In genomic region chr3:122943387-122943890, GRCm38 (mm10) we compare ENCODE assay signal across 33 mouse cellular contexts. TPM values are rescaled to one million over a fixed set of nuclear protein-coding genes. Genes with fewer than 3 reads are reported as not detected.
DNase-seq lines count a peak whose midpoint lies in the region; ATAC-seq and TF ChIP-seq lines count a peak whose summit lies in the region.
"Had no signal": no experiment of that assay in that cellular context is flagged by ENCODE, and none has a peak within 500 bp of the region (broad histone marks: within the 10 kb centered on the region; RNA-seq: fewer than 3 reads in every experiment).

No protein-coding gene starts in this region.

- H3K4me3 ChIP-seq in layer of hippocampus, adult 2 months = no peak overlapping the region
- H3K4me3 ChIP-seq in embryonic fibroblast, embryonic 13.5 days (ENCODE audit: insufficient read depth, low read length) = no peak overlapping the region
- H3K4me3 ChIP-seq: embryonic facial prominence, embryonic 10.5 days; heart, embryonic 10.5 days; intestine, embryonic 15.5 days; left cerebral cortex, adult 2 months; limb, embryonic 10.5 days; midbrain, embryonic 13.5 days had no signal

- no peak for DNase-seq in layer of hippocampus, adult 2 months (ENCODE audit: low spot score in 2 of 2)
- no peak for DNase-seq in layer of hippocampus, adult 18-20 months (ENCODE audit: low spot score in 2 of 2)
- DNase-seq in Muller cell, postnatal 12 days (ENCODE audit: inconsistent ontology term) = peak; percentile 27
- peak; percentile 31 for DNase-seq in adrenal gland, postnatal 10 days
- no peak for DNase-seq in layer of hippocampus, adult 8-10 months (ENCODE audit: low spot score in 2 of 2)
- DNase-seq: cerebellum, adult 11-12 months; cerebellum, postnatal 10 days; kidney, adult 8-10 months; kidney, postnatal 14 days; layer of hippocampus, adult 9-11 months; liver; right cerebral cortex, postnatal 14 days; thymus, postnatal 14 days had no signal

- 0 out of 2 replicates have a peak, but pooled peaks cover 2% of the 10 kb centered on the region for H3K4me1 ChIP-seq in embryonic fibroblast, embryonic 13.5 days (ENCODE audit: control insufficient read depth, insufficient read depth, low read length)
- H3K4me1 ChIP-seq: embryonic facial prominence, embryonic 10.5 days; intestine, embryonic 15.5 days; midbrain, embryonic 13.5 days had no signal

- H3K27ac ChIP-seq in layer of hippocampus, adult 2 months = peak overlapping the region; percentile 36; the same call in 1 of the 2 replicates
- H3K27ac ChIP-seq in embryonic fibroblast, embryonic 13.5 days (ENCODE audit: insufficient read depth, low read length) = peak overlapping the region; percentile 43
- H3K27ac ChIP-seq: embryonic facial prominence, embryonic 10.5 days; heart, embryonic 10.5 days; intestine, embryonic 15.5 days; left cerebral cortex, adult 2 months; limb, embryonic 10.5 days; midbrain, embryonic 13.5 days had no signal

- no peak for TF ChIP-seq POLR2A in embryonic fibroblast, embryonic 13.5 days (IDR thresholded peaks at IDR 0.05; ENCODE audit: low read depth, low read length)

- ATAC-seq in megakaryocyte-erythroid progenitor cell, adult 5-6 weeks (replicated peaks; ENCODE audit: low FRiP score, low TSS enrichment, poor library complexity, severe bottlenecking) = no peak
- ATAC-seq: hindbrain, embryonic 16.5 days; intestine, embryonic 15.5 days; midbrain, embryonic 13.5 days had no signal

- TF ChIP-seq CTCF in layer of hippocampus, adult 2 months (conservative IDR thresholded peaks at IDR 0.05) = no peak
- TF ChIP-seq CTCF in embryonic fibroblast, embryonic 13.5 days (IDR thresholded peaks at IDR 0.05; ENCODE audit: borderline replicate concordance, insufficient read depth, low read length) = no peak

RNA-seq across cellular contexts. Expression of gene 1810037I17Rik, which starts 19.4 kb away (rescaled TPM):
- 10 to 100 TPM; 50.8 to 53.7 TPM for total RNA-seq in layer of hippocampus, adult 2 months (2021)
- total RNA-seq in layer of hippocampus, adult 18-20 months (2021) = 10 to 100 TPM; 53.2 to 59.6 TPM
- total RNA-seq in adrenal gland, postnatal 10 days (2021) = 10 to 100 TPM; 59.1 to 60.4 TPM
- polyA plus RNA-seq in embryonic fibroblast, embryonic 13.5 days (2011; ENCODE audit: insufficient read length, low read depth, missing spikeins) = 72.3 and 85.7 TPM in 2 replicates
- total RNA-seq in layer of hippocampus, adult 8-10 months (2022) = 10 to 100 TPM; 43.3 to 54.4 (median 47.0) TPM
- total RNA-seq in megakaryocyte-erythroid progenitor cell, adult 5-6 weeks (2014; fragmentation: Nextera tagmentation) = 53.9 and 60.1 TPM in 2 replicates
- 15.9 and 20.8 TPM in 2 replicates for total RNA-seq in megakaryocyte-erythroid progenitor cell, adult 5-6 weeks (2017)

RNA-seq across cellular contexts. Expression of gene Gm10959, which starts 24.3 kb away (rescaled TPM):
- total RNA-seq in layer of hippocampus, adult 2 months (2021) = not detected
- not detected for total RNA-seq in layer of hippocampus, adult 18-20 months (2021)
- total RNA-seq in adrenal gland, postnatal 10 days (2021) = not detected
- polyA plus RNA-seq in embryonic fibroblast, embryonic 13.5 days (2011; ENCODE audit: insufficient read length, low read depth, missing spikeins) = not detected in 2 replicates
- total RNA-seq in layer of hippocampus, adult 8-10 months (2022) = not detected
- not detected in 2 replicates for total RNA-seq in megakaryocyte-erythroid progenitor cell, adult 5-6 weeks (2014; fragmentation: Nextera tagmentation)
- not detected in 2 replicates for total RNA-seq in megakaryocyte-erythroid progenitor cell, adult 5-6 weeks (2017)
- total RNA-seq: G1E; gastrocnemius, adult 8-10 months; hematopoietic stem cell, adult 5-6 weeks; left cerebral cortex, adult 2 months had no signal
- polyA plus RNA-seq: cortical plate, adult 2 months; embryonic facial prominence, embryonic 10.5 days; forebrain, embryonic 11.5 days; G1E; gonadal fat pad, adult 2 months; heart, embryonic 10.5 days; heart, embryonic 16.5 days; hindbrain, embryonic 16.5 days; intestine, embryonic 15.5 days; limb, embryonic 10.5 days; liver, embryonic 16.5 days; lung, embryonic 16.5 days; midbrain, embryonic 13.5 days; neural tube, embryonic 11.5 days; testis, adult 2 months had no signal

RNA-seq across cellular contexts. Expression of gene Usp53, which starts 40.9 kb away (rescaled TPM):
- 10 to 100 TPM; 27.3 to 29.1 TPM for total RNA-seq in layer of hippocampus, adult 2 months (2021)
- 10 to 100 TPM; 25.2 to 32.2 TPM for total RNA-seq in layer of hippocampus, adult 18-20 months (2021)
- total RNA-seq in adrenal gland, postnatal 10 days (2021) = 10 to 100 TPM; 19.7 to 24.0 TPM
- 10.4 and 14.7 TPM in 2 replicates for polyA plus RNA-seq in embryonic fibroblast, embryonic 13.5 days (2011; ENCODE audit: insufficient read length, low read depth, missing spikeins)
- 10 to 100 TPM; 25.9 to 36.7 (median 29.5) TPM for total RNA-seq in layer of hippocampus, adult 8-10 months (2022)
- total RNA-seq in megakaryocyte-erythroid progenitor cell, adult 5-6 weeks (2014; fragmentation: Nextera tagmentation) = 4.4 and 5.6 TPM in 2 replicates
- total RNA-seq in megakaryocyte-erythroid progenitor cell, adult 5-6 weeks (2017) = 2.0 and 5.6 TPM in 2 replicates

RNA-seq across cellular contexts. Expression of gene Fabp2, which starts 48.6 kb away (rescaled TPM):
- total RNA-seq in layer of hippocampus, adult 2 months (2021) = not detected
- total RNA-seq in layer of hippocampus, adult 18-20 months (2021) = not detected
- 10 to 100 TPM in 1 of 2 experiments, 1 to 10 TPM in 1; 7.5 to 17.9 TPM for total RNA-seq in adrenal gland, postnatal 10 days (2021)
- not detected in 2 replicates for polyA plus RNA-seq in embryonic fibroblast, embryonic 13.5 days (2011; ENCODE audit: insufficient read length, low read depth, missing spikeins)
- not detected for total RNA-seq in layer of hippocampus, adult 8-10 months (2022)
- total RNA-seq in megakaryocyte-erythroid progenitor cell, adult 5-6 weeks (2014; fragmentation: Nextera tagmentation) = not detected in 2 replicates
- total RNA-seq in megakaryocyte-erythroid progenitor cell, adult 5-6 weeks (2017) = not detected in 2 replicates
- total RNA-seq: G1E; gastrocnemius, adult 8-10 months; hematopoietic stem cell, adult 5-6 weeks; left cerebral cortex, adult 2 months had no signal
- polyA plus RNA-seq: cortical plate, adult 2 months; embryonic facial prominence, embryonic 10.5 days; forebrain, embryonic 11.5 days; G1E; gonadal fat pad, adult 2 months; hindbrain, embryonic 16.5 days; limb, embryonic 10.5 days; midbrain, embryonic 13.5 days; neural tube, embryonic 11.5 days; testis, adult 2 months had no signal

Comparison
In these comparisons a context has a peak if more than half of its experiments do, and no peak if none do; other contexts are left out.
1. DNase-seq: peak in Muller cell, postnatal 12 days (single experiment) and adrenal gland, postnatal 10 days (single experiment); none in layer of hippocampus, adult 2 months (0 of 2), layer of hippocampus, adult 18-20 months (0 of 2) and layer of hippocampus, adult 8-10 months (0 of 2).